ENCODE assay signal across 25 mouse cellular contexts in the genomic region with DNA sequence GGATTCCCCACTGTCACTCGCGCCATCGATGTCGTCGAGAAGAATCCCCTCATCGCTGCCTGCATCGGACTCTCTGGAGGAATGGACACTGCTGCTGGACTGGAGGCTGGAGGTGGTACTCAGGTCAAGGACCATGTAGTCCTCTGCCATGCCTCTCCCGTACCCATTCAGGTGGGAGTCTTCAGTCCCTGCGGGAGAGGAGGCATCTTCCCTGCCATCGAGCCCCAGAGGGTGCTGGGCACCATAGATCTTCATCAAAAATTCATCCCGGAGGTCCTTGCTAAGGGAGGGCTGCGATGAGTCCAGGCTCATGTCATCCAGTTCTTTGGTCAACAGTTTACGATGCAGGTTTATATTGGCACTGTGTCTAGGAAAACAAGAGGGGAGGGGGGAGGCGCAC.
"Had no signal": no experiment of that assay in that cellular context is flagged by ENCODE, and none has a peak within 500 bp of the region (broad histone marks: within the 10 kb centered on the region; RNA-seq: fewer than 3 reads in every experiment).

No protein-coding gene starts in this region.

- H3K9ac ChIP-seq: heart, embryonic 12.5 days; hindbrain, embryonic 12.5 days; hindbrain, embryonic 14.5 days; intestine, embryonic 15.5 days; limb, embryonic 13.5 days; limb, embryonic 15.5 days; liver, embryonic 12.5 days; liver, embryonic 14.5 days had no signal

- H3K4me2 ChIP-seq: heart, embryonic 12.5 days; hindbrain, embryonic 12.5 days; hindbrain, embryonic 14.5 days; intestine, embryonic 15.5 days; limb, embryonic 13.5 days; limb, embryonic 15.5 days; liver, embryonic 12.5 days had no signal

- H3K4me3 ChIP-seq: gastrocnemius, adult 2 months; heart, embryonic 10.5 days; heart, embryonic 12.5 days; hindbrain, embryonic 10.5 days; hindbrain, embryonic 12.5 days; intestine, embryonic 15.5 days; layer of hippocampus, adult 2 months; limb, embryonic 13.5 days; limb, embryonic 15.5 days; liver, embryonic 12.5 days had no signal

- H3K9me3 ChIP-seq: heart, embryonic 10.5 days; heart, embryonic 12.5 days; hindbrain, embryonic 10.5 days; hindbrain, embryonic 12.5 days; intestine, embryonic 15.5 days; limb, embryonic 13.5 days; limb, embryonic 15.5 days; liver, embryonic 12.5 days had no signal

- H3K4me1 ChIP-seq: liver, embryonic 12.5 days had no signal

- H3K27ac ChIP-seq: gastrocnemius, adult 2 months; heart, embryonic 10.5 days; hindbrain, embryonic 10.5 days; hindbrain, embryonic 12.5 days; hindbrain, embryonic 14.5 days; intestine, embryonic 15.5 days; layer of hippocampus, adult 2 months; limb, embryonic 13.5 days; limb, embryonic 15.5 days; liver, embryonic 12.5 days; liver, embryonic 14.5 days had no signal

- DNase-seq: gastrocnemius, adult 2 months; gastrocnemius, postnatal 10 days; gastrocnemius, postnatal 25 days; heart, postnatal 10 days; heart, postnatal 4 days; kidney, adult 18-20 months; kidney, adult 8-10 months; kidney, postnatal 10 days; kidney, postnatal 25 days; kidney, postnatal 4 days; left cerebral cortex, postnatal 4 days had no signal

- H3K36me3 ChIP-seq: heart, embryonic 10.5 days; heart, embryonic 12.5 days; hindbrain, embryonic 10.5 days; hindbrain, embryonic 12.5 days; intestine, embryonic 15.5 days; limb, embryonic 15.5 days; liver, embryonic 12.5 days had no signal

- H3K27me3 ChIP-seq: intestine, embryonic 15.5 days; limb, embryonic 13.5 days; limb, embryonic 15.5 days; liver, embryonic 12.5 days had no signal

- ATAC-seq: hindbrain, embryonic 16.5 days; inflammation-experienced regulatory T-cells, adult 6 months; intestine, embryonic 15.5 days; intestine, postnatal 0 days; liver, embryonic 12.5 days had no signal
